Mouse (Mus musculus) heart, adult 11 months (tissue): ENCODE measurements at regions not wholly inside any gene's neighbourhood (a gene's known extent, or its start where the extent isn't known, plus 50 kb on each side); places are given as distances from the start of the nearest gene placed in this dataset.

Source experiments
- DNase-seq: peaks from one replicate; pipeline ENCODE4 v3.0.0; 2022

DNA sequence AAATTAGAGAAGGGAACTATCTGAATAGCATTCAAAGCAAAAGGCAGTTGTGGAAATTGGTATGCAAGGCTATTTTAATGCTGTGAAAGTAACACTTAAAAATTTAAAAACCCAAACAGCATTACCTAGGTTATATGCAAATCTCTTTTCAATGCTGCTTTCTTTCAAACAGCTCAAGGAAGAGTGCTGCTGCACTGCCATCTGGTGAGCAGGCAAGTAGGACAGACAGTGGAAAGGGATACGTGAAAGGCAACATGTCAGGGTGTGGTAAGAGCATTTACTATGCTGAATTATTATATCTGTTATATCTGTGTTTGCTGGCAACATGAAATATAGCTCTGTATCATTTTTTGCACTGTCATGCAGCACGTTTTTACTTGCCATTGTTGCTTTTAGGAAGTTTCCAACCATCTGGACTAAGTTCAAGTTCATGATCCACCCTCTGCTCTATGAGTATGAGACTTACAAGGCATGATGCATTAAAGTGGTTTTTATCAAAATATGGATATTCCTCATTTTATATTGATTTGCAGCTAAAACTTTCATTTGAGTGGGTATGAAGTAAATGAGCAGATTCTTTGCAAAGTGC lies 1223.0 kb downstream of the Dnajb9 start:
- DNase-seq: no peak

GRCm38 (mm10) chr12:42986505-42986904 lies 1223.6 kb downstream of the Dnajb9 start:
- DNase-seq: no peak

DNA sequence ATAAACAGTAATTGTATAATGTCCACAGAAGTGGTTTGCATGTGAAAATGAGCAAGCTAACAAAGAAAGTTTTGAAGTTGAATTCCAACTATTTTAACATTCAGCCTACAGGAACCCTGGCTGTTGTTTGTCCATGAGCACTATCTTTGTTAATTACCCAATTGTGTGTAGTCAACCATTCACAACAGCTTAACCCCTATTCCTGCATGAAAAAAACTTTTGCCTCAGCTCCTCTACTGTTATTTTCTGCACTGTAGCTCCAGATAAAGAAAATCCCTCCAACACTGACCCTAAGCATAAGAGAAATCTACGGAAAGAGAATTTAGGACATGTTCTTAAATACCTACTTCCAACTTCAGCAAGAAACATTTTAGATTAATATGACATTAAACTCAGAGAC lies 1224.0 kb downstream of the Dnajb9 start:
- DNase-seq: no peak

- no peak for DNase-seq
Measured at GRCm38 (mm10) chr12:42978828-42979227, 1231.3 kb downstream of the Dnajb9 start.

GRCm38 (mm10) chr12:42972766-42973165 lies 1237.4 kb downstream of the Dnajb9 start:
- DNase-seq: peak; percentile 75

GRCm38 (mm10) chr12:42961535-42961934 lies 1248.6 kb downstream of the Dnajb9 start:
- DNase-seq: no peak

DNA sequence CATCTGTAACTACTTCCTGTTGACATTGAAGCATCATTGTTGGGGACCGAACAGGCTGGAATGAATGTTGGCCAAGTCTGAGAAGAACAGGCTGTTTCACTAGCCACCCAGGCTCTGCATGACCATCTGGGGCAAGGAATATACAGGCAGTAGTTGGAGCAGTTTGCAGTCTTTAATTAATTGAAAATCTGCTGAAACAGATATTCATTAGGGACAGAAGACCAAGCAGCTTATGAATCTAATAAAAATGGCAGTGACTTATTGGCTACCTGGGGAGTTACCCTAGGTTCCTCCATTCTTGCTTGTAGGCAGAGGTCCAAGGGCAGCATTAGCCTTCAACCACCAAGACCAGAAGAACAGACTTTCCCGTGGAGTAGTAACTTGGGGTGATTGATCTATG lies 1262.2 kb downstream of the Dnajb9 start:
- DNase-seq: no peak

DNA sequence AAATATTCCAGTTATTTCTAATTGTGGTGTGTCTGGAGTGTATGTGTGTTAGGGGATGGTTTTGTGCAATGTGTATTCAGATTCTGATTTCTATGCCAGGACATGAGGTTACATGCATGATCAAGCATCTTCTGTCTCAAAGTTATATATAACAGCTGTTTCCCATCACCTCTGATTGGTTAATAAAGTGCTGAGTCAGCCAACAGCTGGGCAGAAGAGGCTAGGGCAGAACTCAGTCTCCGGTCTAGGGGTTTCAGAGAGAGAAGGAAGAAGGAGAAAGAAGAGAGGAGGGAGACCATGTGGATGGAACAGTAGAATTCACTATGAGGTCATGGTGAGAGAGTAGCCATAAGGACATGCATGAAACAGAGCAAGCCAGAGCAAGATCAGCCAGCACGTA lies 1295.8 kb downstream of the Dnajb9 start:
- DNase-seq: no peak
